Mouse (Mus musculus) ES-Bruce4 (cell line): ENCODE data around the gene Kdelr1. TPM values are rescaled to one million over a fixed set of nuclear protein-coding genes. Genes with fewer than 3 reads are reported as not detected.

Experiments
- H3K27ac ChIP-seq: 2 replicates; pipeline ENCODE4 v1.5.1; 2012; ENCODE audit warnings: low read length, inconsistent platforms; ENCODE audit not compliant: insufficient read depth
- H3K27me3 ChIP-seq: 2 replicates; pipeline ENCODE4 v1.6.1; 2012; ENCODE audit warnings: mild to moderate bottlenecking, low read length, inconsistent platforms; ENCODE audit not compliant: control insufficient read depth, poor library complexity, insufficient read depth, severe bottlenecking
- H3K36me3 ChIP-seq: 2 replicates; pipeline ENCODE4 v1.6.1; 2012; ENCODE audit warnings: inconsistent platforms, mild to moderate bottlenecking, low read length, moderate library complexity; ENCODE audit not compliant: control insufficient read depth, poor library complexity, insufficient read depth, severe bottlenecking
- H3K4me1 ChIP-seq: one replicate; pipeline ENCODE4 v1.8.1; 2011; ENCODE audit warnings: low read length; ENCODE audit not compliant: control insufficient read depth, insufficient read depth
- H3K4me3 ChIP-seq: 2 replicates; pipeline ENCODE4 v1.5.1; 2011; ENCODE audit warnings: low read depth, mild to moderate bottlenecking, low read length
- H3K9ac ChIP-seq: 2 replicates; pipeline ENCODE4 v1.6.1; 2012; ENCODE audit warnings: low read depth, mild to moderate bottlenecking, inconsistent platforms; ENCODE audit not compliant: poor library complexity, severe bottlenecking
- H3K9me3 ChIP-seq: replicated peaks from 2 replicates; pipeline ENCODE4 v1.6.1; 2012; ENCODE audit warnings: mild to moderate bottlenecking, low read length, inconsistent platforms; ENCODE audit not compliant: control insufficient read depth, poor library complexity, insufficient read depth, severe bottlenecking
- CTCF ChIP-seq: IDR thresholded peaks from one replicate; pipeline ENCODE4 v1.8.1; 2011; ENCODE audit warnings: low read depth, low read length
- EP300 ChIP-seq: IDR thresholded peaks from 2 replicates; pipeline ENCODE4 v1.6.1; 2011; ENCODE audit warnings: low read depth, low read length; ENCODE audit not compliant: insufficient read depth
- POLR2A ChIP-seq: IDR thresholded peaks from one replicate; pipeline ENCODE4 v1.8.1; 2011; ENCODE audit warnings: low read length; ENCODE audit not compliant: insufficient read depth
- polyA plus RNA-seq: library from polyadenylated mRNA; stranded (reverse); fragments of >200 nt; gene quantifications from 2 replicates; pipeline ENCODE4 v1.2.4, GENCODE M21; 2011; ENCODE audit warnings: low read depth; ENCODE audit not compliant: missing spikeins, insufficient read depth, insufficient read length

The Kdelr1 gene
- polyA plus RNA-seq, 1 experiment: 102 TPM

DNA sequence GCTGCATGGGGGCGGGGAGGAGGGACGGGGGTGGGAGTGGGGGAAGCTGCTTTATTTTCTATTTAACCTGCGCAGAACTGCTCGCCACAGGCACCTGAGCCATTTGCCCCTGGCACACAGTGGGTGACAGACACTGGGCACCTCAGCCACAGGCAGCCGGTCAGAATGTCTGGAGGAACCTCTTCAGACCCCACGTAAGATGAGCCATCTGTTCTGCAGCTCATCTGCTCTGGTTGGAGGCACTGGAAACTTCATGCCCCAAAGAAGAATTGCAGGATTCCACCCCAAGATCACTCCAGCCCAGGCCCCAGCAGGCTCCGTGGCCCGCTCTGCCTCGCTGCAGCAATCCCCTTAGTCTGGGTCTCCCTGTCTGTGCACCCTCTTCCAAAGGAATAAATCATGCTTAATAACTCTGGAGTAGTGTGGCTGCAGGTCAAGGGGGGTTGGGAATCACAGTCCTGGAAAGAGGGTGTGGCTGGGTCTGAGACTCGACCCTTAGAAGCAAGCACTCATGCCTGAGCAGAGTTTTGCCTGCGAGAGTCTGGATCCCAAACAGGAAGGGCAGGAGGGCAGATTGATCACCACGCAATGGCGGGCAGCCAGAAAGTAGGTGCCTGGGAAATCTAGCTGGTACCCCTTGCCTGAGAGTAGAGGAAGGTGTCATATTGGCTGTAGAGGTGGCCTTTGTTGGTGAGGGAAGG lies 44.6 kb downstream of the Kdelr1 start:
- TF ChIP-seq POLR2A (no peak), CTCF (no peak), EP300 (no peak)
- no peaks in the 10 kb centered on the region for H3K9me3 ChIP-seq
- H3K36me3 ChIP-seq: no peaks in the 10 kb centered on the region
- peak overlapping the region; percentile 18; the same call in 1 of the 2 replicates for H3K4me3 ChIP-seq
- peaks cover 1% of the 10 kb centered on the region for H3K4me1 ChIP-seq
- peak overlapping the region; percentile 19; the same call in 1 of the 2 replicates for H3K9ac ChIP-seq
- H3K27me3 ChIP-seq: no peaks in the 10 kb centered on the region
- H3K27ac ChIP-seq: no peak overlapping the region; the same call in 1 of the 2 replicates

DNA sequence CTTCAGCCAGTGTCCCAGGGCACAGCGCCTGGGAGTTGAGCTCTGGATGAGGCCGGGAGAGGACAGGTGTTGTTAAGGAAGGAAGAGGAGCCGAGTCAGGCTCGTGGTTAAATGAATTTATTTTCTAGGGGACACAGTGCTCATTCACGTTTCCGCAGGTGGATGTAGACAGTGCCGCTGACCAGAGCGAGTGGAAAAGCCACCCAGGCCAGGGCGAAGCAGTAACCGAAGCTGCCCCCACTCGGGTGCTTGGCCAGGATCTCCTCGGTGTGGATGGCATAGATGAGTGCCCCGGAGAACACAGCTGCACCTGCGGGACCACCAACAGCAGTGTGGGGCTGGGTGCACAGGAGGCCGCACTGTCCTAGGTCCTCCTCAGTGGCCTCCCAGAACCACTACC lies 45.4 kb downstream of the Kdelr1 start:
- H3K9me3 ChIP-seq: no peaks in the 10 kb centered on the region
- no peak overlapping the region for H3K9ac ChIP-seq
- TF ChIP-seq EP300 (no peak), POLR2A (no peak), CTCF (no peak)
- no peak overlapping the region for H3K4me3 ChIP-seq
- no peak overlapping the region for H3K27ac ChIP-seq
- H3K27me3 ChIP-seq: no peaks in the 10 kb centered on the region
- H3K36me3 ChIP-seq: no peaks in the 10 kb centered on the region
- H3K4me1 ChIP-seq: peaks cover 2% of the 10 kb centered on the region

DNA sequence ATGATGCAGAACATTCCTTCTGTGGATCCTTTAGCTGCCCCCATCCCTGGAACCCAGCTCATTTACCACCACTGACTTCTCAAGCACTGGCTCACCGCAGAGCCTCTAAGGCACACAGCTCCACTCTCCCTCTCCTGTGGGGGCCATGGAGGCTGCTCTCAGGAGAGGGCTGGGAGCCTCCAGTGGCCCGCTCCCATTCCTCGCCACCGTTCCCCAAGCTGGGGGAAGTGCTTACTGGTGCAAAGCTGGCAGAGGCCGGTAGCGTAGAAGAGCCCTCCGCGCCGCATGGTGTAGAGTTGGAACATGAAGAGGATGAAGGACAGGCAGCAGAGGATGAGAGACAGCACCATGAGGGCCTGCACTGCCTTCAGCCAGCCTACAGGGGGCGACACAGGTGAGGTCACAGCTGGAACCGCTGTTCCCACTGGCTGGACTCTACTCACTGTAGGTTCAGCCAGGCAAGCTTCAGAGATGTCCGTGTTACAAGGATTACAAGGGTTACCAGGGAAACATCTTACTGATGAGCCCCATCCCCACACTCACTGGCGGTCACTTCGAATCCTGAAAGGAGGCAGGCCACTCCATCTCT lies 46.6 kb downstream of the Kdelr1 start:
- Histone ChIP-seq H3K4me3 (peak overlapping the region; percentile 64), H3K27me3 (no peaks in the 10 kb centered on the region), H3K36me3 (no peaks in the 10 kb centered on the region), H3K27ac (no peak overlapping the region), H3K4me1 (peaks cover 2% of the 10 kb centered on the region), H3K9me3 (no peaks in the 10 kb centered on the region), H3K9ac (peak overlapping the region; percentile 48; the same call in 1 of the 2 replicates)
- peak; percentile 98 for TF ChIP-seq CTCF
- TF ChIP-seq POLR2A: no peak
- peak; percentile 57; the same call in 1 of the 2 replicates for TF ChIP-seq EP300

DNA sequence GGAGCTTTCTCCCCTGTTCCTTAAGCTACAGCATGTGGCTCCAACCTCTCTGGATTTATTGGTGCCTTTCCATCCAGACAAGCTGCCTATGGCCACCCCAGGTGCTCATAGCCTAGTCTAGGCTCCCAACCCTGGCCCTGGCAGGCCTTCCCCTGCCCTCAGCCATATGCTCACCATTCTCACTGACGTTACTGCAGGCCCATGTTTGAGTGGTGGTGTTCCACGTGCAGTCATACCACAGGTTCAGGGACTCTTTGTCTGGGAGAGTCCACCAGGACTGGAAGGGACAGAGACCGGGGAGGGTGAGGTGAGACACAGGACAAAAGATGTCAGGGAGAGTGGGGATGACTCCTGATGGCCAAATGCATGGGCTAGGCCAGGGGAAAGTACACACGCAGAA lies 47.2 kb downstream of the Kdelr1 start:
- Histone ChIP-seq H3K4me3 (no peak overlapping the region), H3K4me1 (peaks cover 2% of the 10 kb centered on the region), H3K9me3 (no peaks in the 10 kb centered on the region), H3K9ac (no peak overlapping the region), H3K27ac (no peak overlapping the region), H3K27me3 (no peaks in the 10 kb centered on the region), H3K36me3 (no peaks in the 10 kb centered on the region)
- TF ChIP-seq EP300 (no peak), CTCF (no peak), POLR2A (no peak)

DNA sequence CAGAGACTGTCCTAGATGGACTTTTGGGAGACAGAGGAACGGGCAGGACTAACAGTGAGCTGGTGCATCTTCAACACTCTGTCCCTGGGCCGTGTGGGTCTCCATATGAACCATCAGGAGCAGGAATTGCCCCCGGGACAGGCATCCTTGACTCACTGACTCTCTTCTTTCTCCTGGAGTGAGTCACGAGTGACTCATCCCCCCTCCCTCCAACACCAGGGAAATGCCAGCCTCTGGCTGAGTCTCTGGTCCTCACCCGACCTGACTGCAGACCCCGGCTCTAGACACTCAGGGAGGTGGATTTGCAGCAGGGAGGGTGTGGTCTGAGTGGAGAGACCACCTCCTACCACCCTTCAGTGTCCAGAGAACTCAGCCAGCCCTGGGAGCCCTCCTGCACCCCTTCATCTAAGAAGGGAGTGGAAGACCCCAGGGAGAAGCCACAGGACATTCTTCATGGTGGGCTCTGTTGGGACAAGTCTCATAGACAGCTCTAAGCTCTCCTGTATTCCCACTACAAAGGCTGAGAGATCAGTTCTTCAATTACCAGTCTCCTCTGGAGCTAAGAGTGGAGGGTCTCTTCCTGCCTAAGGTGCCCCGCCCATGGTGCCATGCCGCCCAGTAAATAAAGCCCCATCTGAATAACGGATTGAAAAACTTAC lies 48.1 kb downstream of the Kdelr1 start:
- H3K4me1 ChIP-seq: peaks cover 2% of the 10 kb centered on the region
- no peaks in the 10 kb centered on the region for H3K9me3 ChIP-seq
- TF ChIP-seq POLR2A (no peak), CTCF (no peak), EP300 (no peak)

DNA sequence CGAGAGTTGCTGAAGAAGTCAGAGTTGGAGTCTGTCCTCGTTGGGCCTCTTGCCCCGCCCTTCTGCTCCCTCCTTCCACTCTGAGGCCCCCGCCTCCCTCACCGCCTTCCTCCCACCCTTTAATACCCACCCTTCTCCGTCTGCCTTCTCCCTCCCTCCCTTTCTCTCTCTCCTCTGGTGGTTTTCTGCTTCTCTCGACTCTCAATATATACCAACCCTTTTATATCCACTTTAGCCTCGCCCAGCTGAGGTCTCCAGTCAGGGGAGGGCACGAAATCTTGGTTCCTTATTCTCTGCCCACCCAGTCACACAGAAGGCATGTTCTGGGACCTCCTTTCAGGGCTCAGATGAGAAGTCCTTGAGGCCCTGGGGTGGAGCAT lies 48.7 kb downstream of the Kdelr1 start, which contains the start of gene Emp3:
Emp3 (minus strand) TSS at position 163 of the 380 bp plus-strand sequence.
- Histone ChIP-seq H3K4me1 (peaks cover 2% of the 10 kb centered on the region), H3K9ac (no peak within 1 kb of the TSS), H3K27ac (no peak within 1 kb of the TSS), H3K27me3 (no peaks in the 10 kb centered on the region), H3K9me3 (no peaks in the 10 kb centered on the region), H3K36me3 (no peaks in the 10 kb centered on the region), H3K4me3 (no peak within 1 kb of the TSS)
- TF ChIP-seq EP300 (no peak), CTCF (no peak), POLR2A (no peak)

More for the DNA sequence above, 48.1 kb downstream of the Kdelr1 start:
- Histone ChIP-seq H3K36me3 (no peaks in the 10 kb centered on the region), H3K4me3 (no peak overlapping the region), H3K27ac (no peak overlapping the region), H3K9ac (no peak overlapping the region), H3K27me3 (no peaks in the 10 kb centered on the region)
